Mouse (Mus musculus) heart, postnatal 4 days (tissue): ENCODE data around the gene Tbc1d2. TPM values are rescaled to one million over a fixed set of nuclear protein-coding genes. Genes with fewer than 3 reads are reported as not detected.
A peak's percentile ranks its signal among the peaks of the same experiment; 100 is the strongest.
"Not testable (repeated sequence)": the region's sequence is repeated elsewhere in the genome, so short reads cannot be mapped to it uniquely, and the experiment has no call there.

Experiments
- DNase-seq: peaks from one replicate; pipeline ENCODE4 v3.0.0; 2021
- total RNA-seq, 2 experiments: library from RNA; stranded (reverse); gene quantifications; 2 replicates each; pipeline ENCODE4 v1.2.3; 2021

Tbc1d2 gene
- total RNA-seq, 2 experiments from 2014 or later = 2.9 to 3.5 TPM

DNA sequence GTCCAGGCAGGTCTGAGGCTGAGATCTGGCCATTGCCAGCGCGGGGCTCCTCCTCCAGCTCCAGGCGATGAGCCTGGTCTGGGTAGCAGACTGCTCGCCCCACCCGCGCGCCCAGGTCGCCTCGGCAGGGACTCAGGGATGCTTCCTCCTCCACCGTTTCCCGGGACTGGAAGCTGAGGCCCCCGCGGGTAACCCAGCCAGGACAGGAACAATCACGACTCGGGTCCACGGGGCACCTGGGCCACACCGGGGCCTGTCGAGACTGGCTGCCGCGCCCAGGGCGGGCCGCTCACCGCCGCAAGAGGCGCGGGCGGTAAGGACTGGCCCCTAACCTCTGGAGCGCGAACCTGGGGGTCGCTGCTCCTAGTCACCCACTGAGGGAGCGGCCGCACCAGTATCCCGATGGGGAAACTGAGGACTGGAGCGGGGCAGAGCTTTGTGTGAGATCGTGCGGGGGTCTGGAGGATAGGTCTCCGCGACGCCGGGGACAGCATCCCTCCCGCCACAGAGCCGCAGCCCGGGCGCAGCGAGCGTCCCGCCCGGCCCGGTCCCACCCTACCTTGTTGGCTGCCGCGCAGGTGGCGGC is 48.7 kb downstream of the Tbc1d2 start:
- peak; percentile 13 for DNase-seq

DNA sequence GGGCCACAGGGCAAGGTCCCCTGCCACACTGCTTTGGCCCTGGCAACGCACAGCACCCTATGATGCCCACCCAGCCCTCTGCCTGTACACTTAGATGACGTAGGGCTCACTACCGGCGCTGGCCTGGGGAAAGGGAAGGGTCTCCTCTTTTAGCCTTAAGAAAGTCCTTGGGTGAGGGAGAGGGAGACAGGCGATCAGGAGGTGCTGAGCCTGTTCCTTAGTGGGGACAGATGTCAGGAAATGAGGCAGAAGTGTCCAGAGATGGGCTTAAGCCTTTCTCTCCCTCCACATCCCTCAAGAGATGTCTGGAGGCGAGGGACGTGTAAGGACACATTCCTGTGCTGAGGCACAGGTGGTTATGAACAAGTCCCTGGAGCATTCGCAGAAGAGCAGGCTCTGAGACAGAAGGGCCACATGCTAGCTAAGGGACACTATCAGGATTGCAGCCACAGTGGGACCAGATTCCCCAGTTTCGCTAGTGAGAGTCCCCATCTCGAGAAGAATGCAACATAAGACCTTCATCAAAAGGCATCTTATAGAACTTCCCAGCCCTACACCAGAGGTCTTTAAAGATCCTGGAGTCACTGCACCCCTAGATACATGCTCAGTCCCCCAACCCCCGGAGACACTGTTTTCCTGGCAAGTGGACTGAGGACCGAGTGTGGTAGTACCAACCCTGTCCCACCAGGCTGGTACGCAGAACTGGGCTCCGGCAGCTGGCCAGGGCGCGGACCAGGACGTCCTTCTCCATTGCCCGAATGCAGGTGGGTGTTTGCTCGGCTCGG is 49.3 kb downstream of the Tbc1d2 start:
- DNase-seq = no peak

DNA sequence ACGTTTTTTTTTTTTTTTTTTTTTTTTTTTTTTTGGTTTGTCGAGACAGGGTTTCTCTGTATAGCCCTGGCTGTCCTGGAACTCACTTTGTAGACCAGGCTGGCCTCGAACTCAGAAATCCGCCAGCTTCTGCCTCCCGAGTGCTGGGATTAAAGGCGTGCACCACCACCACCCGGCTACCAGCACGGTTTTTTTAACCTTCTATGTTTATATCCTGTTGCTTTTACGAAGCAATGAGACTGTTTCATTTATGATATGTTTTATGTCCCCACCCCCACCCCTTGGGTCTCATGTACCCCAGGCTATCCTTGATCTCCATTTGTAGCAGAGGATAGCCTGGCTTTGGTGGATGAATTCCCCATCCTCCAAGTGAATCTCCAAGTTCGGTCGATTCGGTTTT is 50.4 kb downstream of the Tbc1d2 start:
- DNase-seq = not testable (repeated sequence)

- DNase-seq = no peak
Observed at GRCm38 (mm10) chr4:46598981-46599380, 51.0 kb downstream of the Tbc1d2 start.

DNA sequence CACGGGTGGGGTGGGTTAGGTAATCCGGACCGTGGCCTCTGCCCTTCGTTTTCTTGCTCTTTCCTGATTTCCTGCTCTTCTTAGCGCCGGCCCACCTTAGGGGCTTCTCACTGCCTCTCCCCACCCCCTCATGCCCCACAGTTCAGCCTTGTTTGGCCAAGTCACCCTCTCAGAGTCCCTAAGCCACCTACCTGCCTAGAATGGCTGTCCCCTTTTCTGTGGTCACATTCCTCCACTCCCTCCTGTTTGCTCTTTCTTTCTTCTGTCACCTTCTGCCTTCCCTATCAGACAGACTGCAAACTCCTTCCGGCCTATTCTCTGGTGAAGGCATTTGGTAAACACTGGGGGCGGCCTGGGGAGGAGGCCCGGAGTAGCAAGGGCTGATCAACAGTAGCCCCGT is 51.9 kb downstream of the Tbc1d2 start:
- no peak for DNase-seq

GRCm38 (mm10) chr4:46597286-46597961 is 52.6 kb downstream of the Tbc1d2 start:
- DNase-seq = peak; percentile 4

- peak; percentile 5 for DNase-seq
Observed at GRCm38 (mm10) chr4:46596398-46596797, 53.6 kb downstream of the Tbc1d2 start.

DNA sequence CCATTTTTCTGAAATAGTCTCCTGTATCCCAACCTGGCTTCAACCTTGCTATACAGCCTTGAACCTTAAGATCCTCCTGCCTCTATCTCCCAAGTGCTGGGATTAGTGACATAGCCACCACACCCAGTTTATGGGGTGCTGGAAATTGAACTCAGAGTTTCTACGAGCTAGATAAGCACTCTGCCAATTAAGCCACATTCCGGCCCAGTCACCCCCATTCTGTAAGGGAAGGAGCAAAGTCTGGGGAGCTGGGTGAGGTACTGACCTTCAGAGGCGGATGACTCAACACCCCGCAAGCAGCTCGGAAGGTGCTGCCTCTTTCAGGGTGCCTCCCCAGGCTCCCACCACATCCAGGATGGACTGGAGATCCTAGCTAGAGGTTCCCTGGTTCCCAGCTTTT is 55.9 kb downstream of the Tbc1d2 start:
- DNase-seq = no peak

GRCm38 (mm10) chr4:46593472-46593871 is 56.5 kb downstream of the Tbc1d2 start:
- no peak for DNase-seq

DNA sequence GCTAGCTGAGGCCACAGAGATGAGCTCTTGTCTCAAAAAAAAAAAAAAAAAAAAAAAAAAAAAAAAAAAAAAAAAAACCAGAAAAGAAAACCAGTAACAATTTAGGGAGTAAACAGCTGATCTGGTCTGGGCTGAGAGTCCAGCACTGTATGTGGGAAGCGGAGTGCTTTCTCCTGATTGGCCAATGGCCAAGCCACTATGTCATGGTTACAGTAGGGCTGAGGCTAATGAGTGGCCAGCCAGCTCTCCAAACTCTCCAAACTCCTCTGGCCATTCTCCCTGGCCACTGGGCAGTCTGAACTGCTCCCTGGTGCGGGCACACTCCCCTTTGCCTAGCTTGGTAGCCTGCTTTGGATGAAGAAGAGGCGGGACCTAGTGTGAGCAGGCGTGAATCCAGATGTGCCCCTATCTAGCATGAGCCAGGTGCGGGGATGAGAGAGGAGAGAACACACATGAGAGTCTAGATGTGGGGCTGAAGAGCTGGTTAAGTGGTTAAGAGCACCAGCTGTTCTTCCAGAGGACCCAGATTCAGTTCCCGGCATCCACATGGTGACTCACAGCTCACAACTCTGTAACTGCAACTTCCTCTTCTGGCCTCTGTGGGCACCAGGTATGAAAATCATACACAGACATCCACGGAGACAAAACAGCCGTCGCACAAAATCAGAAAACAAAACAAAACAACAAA is 58.0 kb downstream of the Tbc1d2 start:
- peak; percentile 62 for DNase-seq

DNA sequence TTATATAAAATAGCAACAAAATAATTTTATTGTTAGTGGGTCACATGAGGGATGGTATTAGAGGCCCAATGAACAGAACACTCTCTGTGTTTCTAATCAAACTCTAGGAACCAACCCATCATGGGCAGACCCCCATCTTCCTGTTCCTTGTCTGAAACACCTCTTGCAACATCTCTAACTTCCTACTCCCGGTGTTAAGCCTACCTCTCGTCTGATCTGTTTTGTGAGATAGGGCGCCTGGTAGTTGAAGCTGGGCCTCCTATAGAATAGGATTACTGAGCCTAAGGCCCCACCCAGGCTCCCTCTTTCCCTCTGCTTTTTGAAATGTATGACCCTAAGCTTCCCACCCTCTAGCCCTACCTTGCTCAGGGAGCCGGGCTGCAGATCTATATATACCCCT is 59.2 kb downstream of the Tbc1d2 start:
- no peak for DNase-seq

DNA sequence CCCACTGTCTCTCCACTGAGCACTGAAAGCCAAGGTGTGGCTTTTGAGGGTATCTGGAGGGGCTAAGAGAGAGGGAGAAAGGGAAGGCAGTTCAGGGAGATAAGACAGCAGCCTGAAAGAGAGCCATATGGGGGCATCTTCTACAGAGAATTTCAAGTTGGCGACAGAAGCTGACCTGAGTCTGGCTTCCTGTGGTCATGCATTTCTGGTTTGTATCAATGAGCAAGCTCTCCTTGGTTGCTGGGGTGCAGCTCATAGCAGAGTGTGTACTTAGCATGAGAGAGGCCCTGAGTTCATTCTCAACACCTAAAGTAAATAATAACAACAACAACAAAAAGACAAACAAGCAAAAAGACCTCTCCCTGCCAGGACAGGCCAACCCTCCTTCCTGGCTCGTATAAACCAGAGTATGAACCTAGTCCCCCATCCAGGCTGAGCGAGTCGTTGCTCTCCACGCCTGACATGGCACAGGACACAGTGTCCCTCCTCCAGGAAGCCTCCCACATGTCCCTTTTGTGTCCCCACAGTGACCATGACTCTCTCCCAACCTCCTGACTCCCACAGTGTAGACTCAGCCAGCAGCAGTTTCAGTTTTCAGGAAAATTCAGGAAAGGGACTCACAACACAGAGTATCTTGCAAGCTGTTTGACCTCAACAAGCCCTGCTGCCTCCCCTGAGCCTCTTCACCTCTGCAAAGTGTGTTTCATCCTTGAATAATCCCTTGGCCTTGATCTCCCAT is 59.9 kb downstream of the Tbc1d2 start:
- peak; percentile 3 for DNase-seq

- peak; percentile 1 for DNase-seq
Observed at GRCm38 (mm10) chr4:46589151-46589550, 60.9 kb downstream of the Tbc1d2 start.

DNA sequence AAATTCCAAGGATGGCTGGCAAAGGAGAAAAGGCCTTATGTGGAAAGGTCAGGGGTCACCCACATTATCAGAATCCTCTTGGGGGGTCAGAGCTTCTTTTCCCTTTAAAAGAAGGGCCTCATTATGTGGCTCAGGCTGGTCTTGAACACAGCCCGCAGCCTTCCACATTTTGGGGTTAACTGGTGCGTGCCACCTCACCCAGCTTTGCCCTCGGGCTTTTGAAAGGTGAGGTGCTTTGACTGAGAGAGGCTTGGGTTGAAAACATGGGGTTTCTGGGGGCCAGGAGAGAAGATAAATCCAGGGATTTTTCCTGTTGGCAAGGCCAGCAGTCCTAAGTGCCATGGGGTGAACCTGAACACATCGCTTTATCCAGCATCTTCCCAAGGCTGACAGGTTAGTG is 63.5 kb downstream of the Tbc1d2 start:
- peak; percentile 2 for DNase-seq

- DNase-seq = peak; percentile 11
Observed at GRCm38 (mm10) chr4:46585811-46586190, 64.2 kb downstream of the Tbc1d2 start.

GRCm38 (mm10) chr4:46585041-46585810 is 64.8 kb downstream of the Tbc1d2 start:
- DNase-seq = peak; percentile 3

DNA sequence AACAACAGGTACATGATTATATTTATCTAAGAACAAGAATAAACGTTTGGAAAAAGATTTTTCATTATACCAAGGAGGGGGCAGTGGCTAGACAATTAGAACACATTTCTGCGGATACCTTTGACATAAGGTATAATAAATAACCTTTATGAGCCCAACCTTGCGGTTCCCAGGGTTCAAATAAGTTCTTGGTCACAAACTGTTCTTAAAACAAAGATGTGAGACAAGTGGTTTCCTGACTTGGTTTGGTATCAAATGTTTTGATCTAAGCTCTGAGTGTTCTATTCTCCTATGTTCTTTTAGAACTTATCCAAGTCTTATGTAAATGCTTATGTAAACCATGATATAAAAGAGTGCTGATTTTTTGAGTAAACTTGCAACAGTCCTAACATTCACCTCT is 65.5 kb downstream of the Tbc1d2 start:
- DNase-seq = not testable (repeated sequence)

DNA sequence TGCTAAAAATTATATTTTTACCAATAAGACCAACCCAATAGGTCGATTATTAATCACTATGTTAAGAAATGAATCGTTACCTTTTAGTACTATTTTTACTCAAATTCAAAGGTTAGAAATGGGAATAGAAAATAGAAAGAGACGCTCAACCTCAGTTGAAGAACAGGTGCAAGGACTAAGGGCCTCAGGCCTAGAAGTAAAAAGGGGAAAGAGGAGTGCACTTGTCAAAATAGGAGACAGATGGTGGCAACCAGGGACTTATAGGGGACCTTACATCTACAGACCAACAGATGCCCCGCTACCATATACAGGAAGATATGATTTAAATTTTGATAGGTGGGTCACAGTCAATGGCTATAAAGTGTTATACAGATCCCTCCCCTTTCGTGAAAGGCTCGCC is 65.9 kb downstream of the Tbc1d2 start:
- DNase-seq = not testable (repeated sequence)

- DNase-seq = not testable (repeated sequence)
Observed at GRCm38 (mm10) chr4:46582024-46582423, 68.0 kb downstream of the Tbc1d2 start.

- not testable (repeated sequence) for DNase-seq
Observed at GRCm38 (mm10) chr4:46581577-46581976, 68.4 kb downstream of the Tbc1d2 start.

DNA sequence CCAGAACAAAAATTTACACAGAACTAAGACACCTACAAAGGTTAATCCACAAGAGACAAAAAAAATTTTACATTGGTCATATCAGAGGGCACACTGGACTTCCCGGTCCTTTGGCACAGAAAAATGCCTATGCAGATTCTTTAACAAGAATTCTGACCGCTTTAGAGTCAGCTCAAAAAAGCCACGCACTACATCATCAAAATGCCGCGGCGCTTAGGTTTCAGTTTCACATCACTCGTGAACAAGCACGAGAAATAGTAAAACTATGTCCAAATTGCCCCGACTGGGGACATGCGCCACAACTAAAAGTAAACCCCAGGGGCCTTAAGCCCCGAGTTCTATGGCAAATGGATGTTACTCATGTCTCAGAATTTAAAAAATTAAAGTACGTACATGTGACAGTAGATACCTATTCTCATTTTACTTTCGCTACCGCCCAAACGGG is 69.2 kb downstream of the Tbc1d2 start:
- peak; percentile 1 for DNase-seq
